Mouse (Mus musculus): ENCODE results near the gene Paqr5.

DNA sequence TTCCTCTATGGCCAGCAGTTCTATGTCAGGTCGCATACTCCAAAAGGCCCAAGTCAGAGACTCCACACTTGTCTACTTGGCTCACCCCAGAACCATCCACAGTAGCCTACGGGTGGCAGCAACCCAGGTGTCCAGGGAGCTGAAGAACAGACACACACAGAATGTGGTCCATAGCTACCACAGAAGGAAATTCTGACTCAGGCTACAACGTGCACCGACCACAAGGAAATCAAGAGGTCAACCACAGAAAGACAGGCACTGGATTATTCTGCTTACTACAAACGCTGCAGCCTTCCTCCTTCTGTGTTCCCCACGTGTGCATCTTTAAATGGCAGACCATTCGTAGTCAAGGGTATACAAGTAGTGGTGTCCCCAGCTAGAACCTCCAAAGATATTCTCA lies 6.4 kb downstream of the Paqr5 start:
- TF ChIP-seq EP300 (IDR thresholded peaks at IDR 0.05; ENCODE audit: low read depth) = no peak
- TF ChIP-seq CTCF (IDR thresholded peaks at IDR 0.05; ENCODE audit: low read depth) = no peak

All from liver, embryonic 14.5 days (tissue).